22 mouse cellular contexts compared by ENCODE assay signal in genomic region chr1:63544122-63544521, GRCm38 (mm10).
"Had no signal": no experiment of that assay in that cellular context is flagged by ENCODE, and none has a peak within 500 bp of the region (broad histone marks: within the 10 kb centered on the region; RNA-seq: fewer than 3 reads in every experiment).

No protein-coding gene starts in this region.

- H3K9me3 ChIP-seq: kidney, embryonic 15.5 days; limb, embryonic 12.5 days; limb, embryonic 15.5 days had no signal

- H3K27ac ChIP-seq: kidney, embryonic 15.5 days; left cerebral cortex, adult 2 months; limb, embryonic 12.5 days; limb, embryonic 15.5 days; liver, embryonic 14.5 days; macrophage had no signal

- DNase-seq: kidney, adult 11 months; kidney, adult 8-10 months; kidney, postnatal 10 days; kidney, postnatal 36 days; layer of hippocampus, postnatal 36 days; left cerebral cortex, postnatal 4 days; liver, postnatal 0 days; lung, embryonic 14.5 days; retina, postnatal 1 day; right cerebral cortex, postnatal 25 days; spleen, adult 18-20 months; thymus, adult 18-20 months; thymus, postnatal 36 days had no signal

- H3K4me2 ChIP-seq: kidney, embryonic 15.5 days; limb, embryonic 12.5 days; limb, embryonic 15.5 days; liver, embryonic 11.5 days; lung, embryonic 14.5 days had no signal

- ATAC-seq: liver, postnatal 0 days; lung, postnatal 0 days had no signal

- H3K4me3 ChIP-seq: kidney, embryonic 15.5 days; left cerebral cortex, adult 2 months; limb, embryonic 12.5 days; limb, embryonic 15.5 days; myocyte had no signal

- H3K4me1 ChIP-seq: kidney, embryonic 15.5 days; limb, embryonic 12.5 days; limb, embryonic 15.5 days had no signal

- H3K36me3 ChIP-seq: kidney, embryonic 15.5 days; limb, embryonic 12.5 days; limb, embryonic 15.5 days had no signal

- H3K9ac ChIP-seq: kidney, embryonic 15.5 days; limb, embryonic 12.5 days; limb, embryonic 15.5 days; liver, embryonic 14.5 days; liver, postnatal 0 days; lung, embryonic 14.5 days had no signal

- H3K27me3 ChIP-seq: kidney, embryonic 15.5 days; limb, embryonic 12.5 days; limb, embryonic 15.5 days had no signal
